8 mouse cellular contexts compared by ENCODE assay signal in genomic region chr6:85339273-85339901, GRCm38 (mm10). TPM values are rescaled to one million over a fixed set of nuclear protein-coding genes. Genes with fewer than 3 reads are reported as not detected.
DNase-seq lines count a peak whose midpoint lies in the region; ATAC-seq and TF ChIP-seq lines count a peak whose summit lies in the region.

No protein-coding gene starts in this region.

- H3K36me3 ChIP-seq in heart, embryonic 10.5 days, result peaks cover 27% of the 10 kb centered on the region
- H3K36me3 ChIP-seq in lung, embryonic 14.5 days (ENCODE audit: insufficient read depth), result peaks cover 5% of the 10 kb centered on the region; the same call in 1 of the 2 replicates
- H3K36me3 ChIP-seq in spleen, adult 2 months (ENCODE audit: control insufficient read depth, insufficient read depth, low read length), result no peaks in the 10 kb centered on the region
- peaks cover 8% of the 10 kb centered on the region; the same call in 1 of the 2 replicates for H3K36me3 ChIP-seq in forebrain, embryonic 13.5 days (ENCODE audit: poor library complexity, severe bottlenecking)

- no peak overlapping the region for H3K4me2 ChIP-seq in lung, embryonic 14.5 days
- H3K4me2 ChIP-seq in forebrain, embryonic 13.5 days, result no peak overlapping the region

- H3K9ac ChIP-seq in lung, embryonic 14.5 days, result no peak overlapping the region
- H3K9ac ChIP-seq in forebrain, embryonic 13.5 days, result no peak overlapping the region

- no peak overlapping the region for H3K27ac ChIP-seq in heart, embryonic 10.5 days
- no peak overlapping the region for H3K27ac ChIP-seq in bone marrow macrophage, adult 2 months (ENCODE audit: insufficient read depth, low read depth, low read length)
- H3K27ac ChIP-seq in lung, embryonic 14.5 days (ENCODE audit: low read depth), result no peak overlapping the region
- H3K27ac ChIP-seq in spleen, adult 2 months (ENCODE audit: insufficient read depth, low read length), result no peak overlapping the region
- H3K27ac ChIP-seq in forebrain, embryonic 13.5 days, result no peak overlapping the region

- H3K4me1 ChIP-seq in heart, embryonic 10.5 days, result no peaks in the 10 kb centered on the region
- H3K4me1 ChIP-seq in bone marrow macrophage, adult 2 months (ENCODE audit: control insufficient read depth, insufficient read depth, low read length), result 0 out of 2 replicates have a peak, but pooled peaks cover 2% of the 10 kb centered on the region
- no peaks in the 10 kb centered on the region for H3K4me1 ChIP-seq in lung, embryonic 14.5 days (ENCODE audit: insufficient read depth)
- H3K4me1 ChIP-seq in spleen, adult 2 months (ENCODE audit: control insufficient read depth, insufficient read depth, insufficient read length), result no peaks in the 10 kb centered on the region; the same call in 1 of the 2 replicates
- no peaks in the 10 kb centered on the region for H3K4me1 ChIP-seq in forebrain, embryonic 13.5 days

- peaks cover 92% of the 10 kb centered on the region for H3K27me3 ChIP-seq in heart, embryonic 10.5 days (ENCODE audit: insufficient read depth, poor library complexity, severe bottlenecking)
- H3K27me3 ChIP-seq in lung, embryonic 14.5 days (ENCODE audit: insufficient read depth, low read length), result no peaks in the 10 kb centered on the region
- H3K27me3 ChIP-seq in spleen, adult 2 months (ENCODE audit: control insufficient read depth, insufficient read depth, low read length), result no peaks in the 10 kb centered on the region
- H3K27me3 ChIP-seq in forebrain, embryonic 13.5 days, result 0 out of 2 replicates have a peak, but pooled peaks cover 2% of the 10 kb centered on the region

- H3K9me3 ChIP-seq in heart, embryonic 10.5 days, result no peaks in the 10 kb centered on the region
- no peaks in the 10 kb centered on the region for H3K9me3 ChIP-seq in lung, embryonic 14.5 days (ENCODE audit: low read depth, low read length)
- H3K9me3 ChIP-seq in forebrain, embryonic 13.5 days (replicated peaks), result no peaks in the 10 kb centered on the region

- no peak for ATAC-seq in lung, embryonic 14.5 days (ENCODE audit: insufficient read depth)
- no peak for ATAC-seq in forebrain, embryonic 13.5 days

- 63% methylated on average over 1 of the region's 1 CpGs for WGBS in heart, embryonic 10.5 days
- 54% methylated on average over 1 of the region's 1 CpGs for WGBS in lung, embryonic 14.5 days
- 68% methylated on average over 1 of the region's 1 CpGs for WGBS in spleen, adult 2 months
- WGBS in forebrain, embryonic 13.5 days, result 90% methylated on average over 1 of the region's 1 CpGs

- TF ChIP-seq CTCF in bone marrow macrophage, adult 2 months (IDR thresholded peaks at IDR 0.05; ENCODE audit: low read depth, low read length), result peak; percentile 48
- TF ChIP-seq CTCF in lung, embryonic 14.5 days (IDR thresholded peaks at IDR 0.05; ENCODE audit: low read depth), result peak; percentile 76
- TF ChIP-seq CTCF in spleen, adult 2 months (IDR thresholded peaks at IDR 0.05; ENCODE audit: extremely low read depth, insufficient read depth, insufficient read length, insufficient replicate concordance), result peak; percentile 61; the same call in 1 of the 2 replicates

- H3K4me3 ChIP-seq in heart, embryonic 10.5 days, result no peak overlapping the region
- H3K4me3 ChIP-seq in bone marrow macrophage, adult 2 months (ENCODE audit: insufficient read depth, low read length), result no peak overlapping the region
- no peak overlapping the region for H3K4me3 ChIP-seq in lung, embryonic 14.5 days (ENCODE audit: low read depth, low read length)
- no peak overlapping the region for H3K4me3 ChIP-seq in spleen, adult 2 months (ENCODE audit: extremely low read depth, insufficient read depth, insufficient read length)
- H3K4me3 ChIP-seq in forebrain, embryonic 13.5 days, result no peak overlapping the region

- DNase-seq in heart, adult 11 months, result peak; percentile 92
- no peak for DNase-seq in heart, embryonic 10.5 days (ENCODE audit: low spot score)
- peak; percentile 71 for DNase-seq in B cell, adult 2 months
- DNase-seq in induced T-regulatory cell, adult 2 months (ENCODE audit: low read depth), result peak; percentile 68
- peak; percentile 59 for DNase-seq in lung, embryonic 14.5 days
- peak in 1 of 2 experiments; percentile 69 for DNase-seq in spleen, adult 2 months (ENCODE audit: low read depth in 1 of 2, low spot score in 2 of 2)

- TF ChIP-seq POLR2A in bone marrow macrophage, adult 2 months (IDR thresholded peaks at IDR 0.05; ENCODE audit: borderline replicate concordance, low read depth, low read length), result no peak
- no peak for TF ChIP-seq POLR2A in spleen, adult 2 months (IDR thresholded peaks at IDR 0.05; ENCODE audit: low read depth, low read length)

RNA-seq across cellular contexts. Expression of gene Sfxn5, which starts 6.2 kb away (rescaled TPM):
- 4.5 and 5.8 TPM in 2 replicates for polyA plus RNA-seq in heart, embryonic 10.5 days (2016; fragmentation: Nextera tagmentation; extraction: Ambion mirVana)
- polyA plus RNA-seq in bone marrow macrophage, adult 2 months (2012; ENCODE audit: insufficient read depth, insufficient read length, missing spikeins), result 14.2 and 15.2 TPM in 2 replicates
- 5.9 and 8.3 TPM in 2 replicates for polyA plus RNA-seq in lung, embryonic 14.5 days (2014; fragmentation: Nextera tagmentation; extraction: Ambion mirVana)
- polyA plus RNA-seq in spleen, adult 2 months (2012; rRNA removed), result 3.5 and 6.2 TPM in 2 replicates
- 20.9 and 22.7 TPM in 2 replicates for polyA plus RNA-seq in forebrain, embryonic 13.5 days (2015; fragmentation: Nextera tagmentation; extraction: Ambion mirVana)

RNA-seq across cellular contexts. Expression of gene Rab11fip5, which starts 35.0 kb away (rescaled TPM):
- polyA plus RNA-seq in heart, embryonic 10.5 days (2016; fragmentation: Nextera tagmentation; extraction: Ambion mirVana), result 9.0 and 23.0 TPM in 2 replicates
- polyA plus RNA-seq in bone marrow macrophage, adult 2 months (2012; ENCODE audit: insufficient read depth, insufficient read length, missing spikeins), result 145 and 160 TPM in 2 replicates
- polyA plus RNA-seq in lung, embryonic 14.5 days (2014; fragmentation: Nextera tagmentation; extraction: Ambion mirVana), result 10.1 and 10.6 TPM in 2 replicates
- polyA plus RNA-seq in spleen, adult 2 months (2012; rRNA removed), result 8.0 and 10.1 TPM in 2 replicates
- polyA plus RNA-seq in forebrain, embryonic 13.5 days (2015; fragmentation: Nextera tagmentation; extraction: Ambion mirVana), result 7.1 and 8.5 TPM in 2 replicates
